Mouse (Mus musculus): ENCODE data around the gene Mta2. TPM values are rescaled to one million over a fixed set of nuclear protein-coding genes. Genes with fewer than 3 reads are reported as not detected.

Gene Mta2
- polyA plus RNA-seq, 1 experiment from 2014 or later, result 63.2 TPM

- no peak for ATAC-seq (replicated peaks; ENCODE audit: low FRiP score)
- DNase-seq (ENCODE audit: low spot score), result no peak
- H3K9ac ChIP-seq (ENCODE audit: low read length), result no peak overlapping the region
- H3K9me3 ChIP-seq (ENCODE audit: control insufficient read depth, low read length), result no peaks in the 10 kb centered on the region
- H3K27me3 ChIP-seq (ENCODE audit: control insufficient read depth, insufficient read depth, low read length), result no peaks in the 10 kb centered on the region
- H3K36me3 ChIP-seq (ENCODE audit: control insufficient read depth, insufficient read depth, low read length), result peaks cover 39% of the 10 kb centered on the region
- H3K4me1 ChIP-seq (replicated peaks; ENCODE audit: control insufficient read depth, insufficient read depth, low read length), result peaks cover 9% of the 10 kb centered on the region; the same call in 1 of the 2 replicates
- 91% methylated on average over 7 of the region's 7 CpGs for WGBS
- no peak overlapping the region for H3K27ac ChIP-seq (ENCODE audit: low read depth, low read length)
- no peak overlapping the region for H3K4me2 ChIP-seq (ENCODE audit: low read depth, low read length, severe bottlenecking)
- no peak overlapping the region for H3K4me3 ChIP-seq (ENCODE audit: low read depth, low read length)
Observed at GRCm38 (mm10) chr19:8946929-8947328, 5.3 kb downstream of the Mta2 start.

GRCm38 (mm10) chr19:8950190-8950589 lies 8.5 kb downstream of the Mta2 start:
- no peak for DNase-seq (ENCODE audit: low spot score)
- no peak for ATAC-seq (replicated peaks; ENCODE audit: low FRiP score)
- peaks cover 7% of the 10 kb centered on the region for H3K4me1 ChIP-seq (replicated peaks; ENCODE audit: control insufficient read depth, insufficient read depth, low read length)
- no peak overlapping the region for H3K27ac ChIP-seq (ENCODE audit: low read depth, low read length)
- WGBS, result 95% methylated on average over 5 of the region's 5 CpGs
- no peaks in the 10 kb centered on the region for H3K9me3 ChIP-seq (ENCODE audit: control insufficient read depth, low read length)
- no peaks in the 10 kb centered on the region for H3K27me3 ChIP-seq (ENCODE audit: control insufficient read depth, insufficient read depth, low read length)
- no peak overlapping the region for H3K4me3 ChIP-seq (ENCODE audit: low read depth, low read length)
- no peak overlapping the region for H3K4me2 ChIP-seq (ENCODE audit: low read depth, low read length, severe bottlenecking)
- no peak overlapping the region for H3K9ac ChIP-seq (ENCODE audit: low read length)
- peaks cover 41% of the 10 kb centered on the region for H3K36me3 ChIP-seq (ENCODE audit: control insufficient read depth, insufficient read depth, low read length)

DNA sequence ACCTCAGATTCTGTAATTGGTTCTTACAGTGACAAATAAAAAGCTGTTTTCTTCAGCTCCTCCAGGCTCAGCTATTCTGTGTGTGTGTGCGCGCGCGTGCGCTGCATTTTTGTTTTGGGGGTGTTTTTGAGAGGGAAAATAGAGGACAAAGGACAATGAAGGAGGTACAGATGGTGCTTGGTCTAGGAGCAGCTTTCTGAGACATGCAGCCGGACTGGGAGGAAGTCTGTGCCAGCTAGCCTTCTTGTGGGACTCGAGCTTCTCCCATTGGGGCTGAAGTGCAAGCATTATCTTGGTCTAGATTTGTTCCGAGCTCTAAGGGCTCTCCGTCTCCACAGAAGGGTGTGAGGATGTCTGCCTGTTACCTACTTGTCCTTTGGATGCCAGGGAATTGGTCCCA lies 10.6 kb downstream of the Mta2 start:
- no peak for ATAC-seq (replicated peaks; ENCODE audit: low FRiP score)

DNA sequence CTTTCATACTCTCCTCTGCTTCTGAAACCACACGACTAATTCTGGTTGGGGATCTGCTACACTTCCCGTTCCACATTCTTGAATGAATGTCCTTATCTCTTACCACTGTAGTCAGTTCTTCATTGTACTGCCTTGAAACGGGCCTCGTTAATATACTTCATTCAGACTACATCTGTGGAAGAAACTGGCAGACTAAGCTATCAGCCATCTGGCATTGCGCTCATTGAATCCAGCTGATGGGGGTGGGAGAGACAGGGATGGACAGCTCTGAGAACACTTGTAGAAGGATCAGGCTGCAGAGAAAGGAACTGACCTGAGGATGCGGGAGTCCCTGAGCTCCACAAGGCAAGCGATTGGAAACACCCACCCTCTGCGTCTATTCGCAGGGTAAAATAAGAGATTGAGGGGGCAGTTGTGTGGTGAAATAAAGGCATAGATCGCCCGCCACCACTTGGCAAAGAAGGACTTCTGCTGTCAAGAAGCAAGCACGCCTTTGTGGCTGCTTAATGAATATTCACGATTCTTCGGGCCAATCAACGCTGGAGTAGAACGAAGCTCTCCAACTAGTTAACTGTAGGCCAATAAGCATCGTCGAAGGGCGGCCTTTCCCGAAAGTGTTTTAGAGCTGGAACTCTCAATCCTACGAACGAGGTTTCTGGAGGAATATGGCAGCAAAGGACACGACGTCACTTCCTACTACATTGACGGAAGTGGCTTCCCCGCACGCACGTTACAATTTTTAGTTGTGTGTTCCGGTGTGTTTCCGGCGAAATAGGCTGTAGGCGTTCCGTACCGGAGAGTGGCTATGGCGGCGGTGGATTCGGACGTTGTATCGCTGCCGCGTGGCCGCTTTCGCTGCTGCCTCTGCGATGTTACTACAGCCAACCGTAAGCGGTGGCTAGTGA lies 11.7 kb downstream of the Mta2 start, which contains the start of gene Tut1:
TSS of gene Tut1 (plus strand) at position 713 of the 905 bp plus-strand sequence.
- WGBS, result 5% methylated on average over 46 of the region's 46 CpGs
- H3K9me3 ChIP-seq (ENCODE audit: control insufficient read depth, low read length), result no peaks in the 10 kb centered on the region
- H3K27me3 ChIP-seq (ENCODE audit: control insufficient read depth, insufficient read depth, low read length), result no peaks in the 10 kb centered on the region
- H3K4me2 ChIP-seq (ENCODE audit: low read depth, low read length, severe bottlenecking), result peak within 1 kb of the TSS; percentile 88
- peaks cover 17% of the 10 kb centered on the region for H3K36me3 ChIP-seq (ENCODE audit: control insufficient read depth, insufficient read depth, low read length)
- ATAC-seq (replicated peaks; ENCODE audit: low FRiP score), result peak; percentile 95
- DNase-seq (ENCODE audit: low spot score), result peak; percentile 90
- H3K4me1 ChIP-seq (replicated peaks; ENCODE audit: control insufficient read depth, insufficient read depth, low read length), result peaks cover 7% of the 10 kb centered on the region
- H3K27ac ChIP-seq (ENCODE audit: low read depth, low read length), result peak within 1 kb of the TSS; percentile 79
- peak within 1 kb of the TSS; percentile 77 for H3K9ac ChIP-seq (ENCODE audit: low read length)
- peak within 1 kb of the TSS; percentile 86 for H3K4me3 ChIP-seq (ENCODE audit: low read depth, low read length)

More for the DNA sequence above, 10.6 kb downstream of the Mta2 start:
- no peaks in the 10 kb centered on the region for H3K9me3 ChIP-seq (ENCODE audit: control insufficient read depth, low read length)
- no peak overlapping the region for H3K4me2 ChIP-seq (ENCODE audit: low read depth, low read length, severe bottlenecking)
- H3K27me3 ChIP-seq (ENCODE audit: control insufficient read depth, insufficient read depth, low read length), result no peaks in the 10 kb centered on the region
- H3K4me1 ChIP-seq (replicated peaks; ENCODE audit: control insufficient read depth, insufficient read depth, low read length), result peaks cover 7% of the 10 kb centered on the region
- no peak overlapping the region; the same call in 1 of the 2 replicates for H3K27ac ChIP-seq (ENCODE audit: low read depth, low read length)
- H3K4me3 ChIP-seq (ENCODE audit: low read depth, low read length), result no peak overlapping the region
- peaks cover 27% of the 10 kb centered on the region for H3K36me3 ChIP-seq (ENCODE audit: control insufficient read depth, insufficient read depth, low read length)
- 86% methylated on average over 9 of the region's 9 CpGs for WGBS
- DNase-seq (ENCODE audit: low spot score), result peak; percentile 54
- no peak overlapping the region for H3K9ac ChIP-seq (ENCODE audit: low read length)

DNA sequence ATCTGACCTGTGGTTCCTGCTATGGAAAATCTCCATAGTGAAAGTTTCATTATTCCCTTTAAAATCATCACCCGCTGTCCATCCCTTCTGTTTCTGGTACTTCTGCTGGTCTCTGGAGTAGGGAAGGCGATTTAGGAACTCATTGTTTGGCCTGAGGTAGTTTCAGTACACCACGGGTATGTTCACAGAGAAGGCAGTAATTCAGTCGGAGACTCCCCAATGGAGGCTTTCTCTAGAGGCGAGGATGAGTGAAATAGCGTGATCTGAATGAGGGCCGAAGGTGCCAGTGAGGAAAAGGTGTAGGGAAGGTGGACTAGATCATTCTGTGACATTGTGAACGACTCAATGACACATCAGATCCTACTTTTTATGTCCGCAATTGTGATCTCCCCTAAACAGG lies 12.5 kb downstream of the Mta2 start:
- H3K9ac ChIP-seq (ENCODE audit: low read length), result peak overlapping the region; percentile 77
- 0 out of 2 replicates have a peak overlapping the region, but pooled peaks have one; percentile 79 for H3K27ac ChIP-seq (ENCODE audit: low read depth, low read length)
- no peaks in the 10 kb centered on the region for H3K27me3 ChIP-seq (ENCODE audit: control insufficient read depth, insufficient read depth, low read length)
- no peak for ATAC-seq (replicated peaks; ENCODE audit: low FRiP score)
- H3K9me3 ChIP-seq (ENCODE audit: control insufficient read depth, low read length), result no peaks in the 10 kb centered on the region
- peak overlapping the region; percentile 88 for H3K4me2 ChIP-seq (ENCODE audit: low read depth, low read length, severe bottlenecking)
- WGBS, result 4% methylated on average over 9 of the region's 9 CpGs
- peaks cover 10% of the 10 kb centered on the region for H3K36me3 ChIP-seq (ENCODE audit: control insufficient read depth, insufficient read depth, low read length)
- peaks cover 7% of the 10 kb centered on the region for H3K4me1 ChIP-seq (replicated peaks; ENCODE audit: control insufficient read depth, insufficient read depth, low read length)
- DNase-seq (ENCODE audit: low spot score), result no peak
- peak overlapping the region; percentile 86 for H3K4me3 ChIP-seq (ENCODE audit: low read depth, low read length)

GRCm38 (mm10) chr19:8962256-8962655 lies 20.6 kb downstream of the Mta2 start:
- H3K36me3 ChIP-seq (ENCODE audit: control insufficient read depth, insufficient read depth, low read length), result peaks cover 13% of the 10 kb centered on the region; the same call in 1 of the 2 replicates
- 89% methylated on average over 2 of the region's 2 CpGs for WGBS

GRCm38 (mm10) chr19:8965075-8965474 lies 23.4 kb downstream of the Mta2 start:
- H3K4me3 ChIP-seq (ENCODE audit: low read depth, low read length), result no peak overlapping the region
- H3K27ac ChIP-seq (ENCODE audit: low read depth, low read length), result no peak overlapping the region
- peaks cover 20% of the 10 kb centered on the region; the same call in 1 of the 2 replicates for H3K36me3 ChIP-seq (ENCODE audit: control insufficient read depth, insufficient read depth, low read length)
- no peak for DNase-seq (ENCODE audit: low spot score)
- H3K9me3 ChIP-seq (ENCODE audit: control insufficient read depth, low read length), result no peaks in the 10 kb centered on the region
- H3K9ac ChIP-seq (ENCODE audit: low read length), result no peak overlapping the region
- no peak for ATAC-seq (replicated peaks; ENCODE audit: low FRiP score)
- no peak overlapping the region for H3K4me2 ChIP-seq (ENCODE audit: low read depth, low read length, severe bottlenecking)
- 87% methylated on average over 11 of the region's 11 CpGs for WGBS
- H3K27me3 ChIP-seq (ENCODE audit: control insufficient read depth, insufficient read depth, low read length), result no peaks in the 10 kb centered on the region
- peaks cover 2% of the 10 kb centered on the region; the same call in 1 of the 2 replicates for H3K4me1 ChIP-seq (replicated peaks; ENCODE audit: control insufficient read depth, insufficient read depth, low read length)

More at GRCm38 (mm10) chr19:8962256-8962655, 20.6 kb downstream of the Mta2 start:
- Histone ChIP-seq H3K4me3 (ENCODE audit: low read depth, low read length) (no peak overlapping the region), H3K9ac (ENCODE audit: low read length) (no peak overlapping the region), H3K4me2 (ENCODE audit: low read depth, low read length, severe bottlenecking) (no peak overlapping the region), H3K4me1 (replicated peaks; ENCODE audit: control insufficient read depth, insufficient read depth, low read length) (peaks cover 2% of the 10 kb centered on the region; the same call in 1 of the 2 replicates), H3K27ac (ENCODE audit: low read depth, low read length) (no peak overlapping the region), H3K9me3 (ENCODE audit: control insufficient read depth, low read length) (no peaks in the 10 kb centered on the region), H3K27me3 (ENCODE audit: control insufficient read depth, insufficient read depth, low read length) (no peaks in the 10 kb centered on the region)
- ATAC-seq (replicated peaks; ENCODE audit: low FRiP score) (no peak), DNase-seq (ENCODE audit: low spot score) (no peak)

DNA sequence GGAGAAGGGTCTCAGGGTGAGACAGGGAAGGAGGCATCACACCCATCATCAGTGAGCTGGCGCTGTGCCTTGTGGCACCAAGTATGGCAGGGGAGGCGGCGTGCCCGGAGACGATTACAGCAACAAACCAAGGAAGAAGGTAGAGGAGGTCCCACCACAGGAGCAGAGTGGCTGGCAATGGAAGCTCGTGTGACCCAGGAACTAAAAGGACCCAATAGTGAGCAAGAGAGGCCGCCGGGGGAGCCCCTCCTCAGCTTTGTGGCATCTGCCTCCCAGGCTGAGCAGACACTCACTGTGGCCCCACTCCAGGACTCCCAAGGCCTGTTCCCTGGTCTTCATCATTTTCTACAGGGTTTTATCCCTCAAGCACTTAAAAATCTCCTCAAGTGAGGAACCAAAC lies 24.1 kb downstream of the Mta2 start:
- H3K27ac ChIP-seq (ENCODE audit: low read depth, low read length), result peak overlapping the region; percentile 58; the same call in 1 of the 2 replicates
- peak overlapping the region; percentile 52 for H3K9ac ChIP-seq (ENCODE audit: low read length)
- peaks cover 27% of the 10 kb centered on the region; the same call in 1 of the 2 replicates for H3K36me3 ChIP-seq (ENCODE audit: control insufficient read depth, insufficient read depth, low read length)
- H3K9me3 ChIP-seq (ENCODE audit: control insufficient read depth, low read length), result no peaks in the 10 kb centered on the region
- 81% methylated on average over 8 of the region's 8 CpGs for WGBS
- ATAC-seq (replicated peaks; ENCODE audit: low FRiP score), result no peak
- H3K4me2 ChIP-seq (ENCODE audit: low read depth, low read length, severe bottlenecking), result peak overlapping the region; percentile 64; the same call in 1 of the 2 replicates
- DNase-seq (ENCODE audit: low spot score), result no peak
- H3K4me3 ChIP-seq (ENCODE audit: low read depth, low read length), result peak overlapping the region; percentile 84; the same call in 1 of the 2 replicates
- peaks cover 2% of the 10 kb centered on the region; the same call in 1 of the 2 replicates for H3K4me1 ChIP-seq (replicated peaks; ENCODE audit: control insufficient read depth, insufficient read depth, low read length)
- no peaks in the 10 kb centered on the region for H3K27me3 ChIP-seq (ENCODE audit: control insufficient read depth, insufficient read depth, low read length)

All from forebrain, embryonic 11.5 days (tissue).